22 mouse cellular contexts compared by ENCODE assay signal in the genomic region with DNA sequence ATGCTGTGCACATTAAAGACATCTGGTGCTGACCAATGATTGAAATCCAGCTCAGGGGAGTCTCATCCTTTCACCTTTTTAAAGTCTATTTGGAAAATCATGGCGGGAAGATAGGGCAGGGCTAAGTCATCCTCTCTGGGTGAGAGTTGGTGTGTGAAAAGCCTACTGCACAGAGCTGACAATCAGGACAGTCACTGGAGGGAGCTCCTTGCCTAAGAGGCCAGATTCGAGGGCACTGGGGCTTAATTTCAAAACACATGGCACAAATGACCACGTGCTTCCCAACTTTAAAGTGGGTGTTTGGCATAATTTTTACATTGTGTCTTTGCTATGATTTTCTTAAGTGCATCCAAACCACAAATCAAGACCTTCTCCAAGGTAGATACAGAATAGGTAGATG.
DNase-seq lines count a peak whose midpoint lies in the region; ATAC-seq and TF ChIP-seq lines count a peak whose summit lies in the region.
"Had no signal": no experiment of that assay in that cellular context is flagged by ENCODE, and none has a peak within 500 bp of the region (broad histone marks: within the 10 kb centered on the region; RNA-seq: fewer than 3 reads in every experiment).

No protein-coding gene starts in this region.

- no peak for DNase-seq in forebrain, embryonic 10.5 days (ENCODE audit: extremely low spot score, low spot score)
- no peak for DNase-seq in hindbrain, embryonic 11.5 days (ENCODE audit: low spot score)
- no peak for DNase-seq in lung, adult 2 months
- no peak for DNase-seq in lung, adult 18-20 months
- no peak for DNase-seq in hindbrain, embryonic 14.5 days (ENCODE audit: low spot score)
- DNase-seq in right cerebral cortex, postnatal 4 days: no peak
- DNase-seq: cerebellum, adult 9-11 months; gastrocnemius, postnatal 10 days; kidney, adult 9 months; left cerebral cortex, postnatal 4 days; lung, postnatal 4 days; retina, postnatal 1 day; thymus, postnatal 4 days had no signal

- TF ChIP-seq POLR2A in lung, adult 2 months (IDR thresholded peaks at IDR 0.05; ENCODE audit: borderline replicate concordance, extremely low read depth, low read depth, low read length): no peak

- 0 out of 2 replicates have a peak overlapping the region, but pooled peaks have one; percentile 42 for H3K27ac ChIP-seq in forebrain, embryonic 15.5 days (replicated peaks)
- no peak overlapping the region for H3K27ac ChIP-seq in forebrain, embryonic 10.5 days
- 0 out of 2 replicates have a peak overlapping the region, but pooled peaks have one; percentile 5 for H3K27ac ChIP-seq in hindbrain, embryonic 12.5 days
- H3K27ac ChIP-seq in hindbrain, embryonic 11.5 days (ENCODE audit: low read depth, low read length): no peak overlapping the region; the same call in 1 of the 2 replicates
- H3K27ac ChIP-seq in hindbrain, embryonic 14.5 days: 0 out of 2 replicates have a peak overlapping the region, but pooled peaks have one; percentile 33
- H3K27ac ChIP-seq: liver, embryonic 15.5 days; neural tube, embryonic 15.5 days had no signal

- no peak for ATAC-seq in forebrain, embryonic 15.5 days (replicated peaks)
- ATAC-seq in hindbrain, embryonic 12.5 days (ENCODE audit: low FRiP score): no peak
- ATAC-seq in hindbrain, embryonic 11.5 days (ENCODE audit: low FRiP score): no peak
- ATAC-seq in hindbrain, embryonic 14.5 days (ENCODE audit: low FRiP score): no peak
- ATAC-seq: activated CD4-positive, CD25-positive, alpha-beta regulatory T cell, adult 4 months; Patski had no signal

- no peaks in the 10 kb centered on the region for H3K27me3 ChIP-seq in forebrain, embryonic 15.5 days
- no peaks in the 10 kb centered on the region for H3K27me3 ChIP-seq in forebrain, embryonic 10.5 days (ENCODE audit: poor library complexity, severe bottlenecking)
- H3K27me3 ChIP-seq in hindbrain, embryonic 12.5 days: no peaks in the 10 kb centered on the region
- H3K27me3 ChIP-seq in hindbrain, embryonic 11.5 days (ENCODE audit: control insufficient read depth, insufficient read depth, low read length): no peaks in the 10 kb centered on the region
- H3K27me3 ChIP-seq in hindbrain, embryonic 14.5 days (ENCODE audit: control insufficient read depth, insufficient read depth, low read length): no peaks in the 10 kb centered on the region
- H3K27me3 ChIP-seq: hindbrain, embryonic 15.5 days; liver, embryonic 15.5 days; neural tube, embryonic 15.5 days; Patski had no signal

- H3K9me3 ChIP-seq in forebrain, embryonic 15.5 days: no peaks in the 10 kb centered on the region
- H3K9me3 ChIP-seq in forebrain, embryonic 10.5 days: no peaks in the 10 kb centered on the region
- H3K9me3 ChIP-seq in hindbrain, embryonic 12.5 days (replicated peaks): no peaks in the 10 kb centered on the region
- H3K9me3 ChIP-seq in hindbrain, embryonic 11.5 days (ENCODE audit: control insufficient read depth, low read length): no peaks in the 10 kb centered on the region
- no peaks in the 10 kb centered on the region for H3K9me3 ChIP-seq in hindbrain, embryonic 14.5 days (ENCODE audit: control insufficient read depth, low read length)
- H3K9me3 ChIP-seq: hindbrain, embryonic 15.5 days; liver, embryonic 15.5 days; midbrain, embryonic 10.5 days; neural tube, embryonic 15.5 days had no signal

- peaks cover 48% of the 10 kb centered on the region for H3K4me1 ChIP-seq in forebrain, embryonic 15.5 days
- peaks cover 28% of the 10 kb centered on the region for H3K4me1 ChIP-seq in forebrain, embryonic 10.5 days
- peaks cover 23% of the 10 kb centered on the region for H3K4me1 ChIP-seq in hindbrain, embryonic 12.5 days
- no peaks in the 10 kb centered on the region for H3K4me1 ChIP-seq in hindbrain, embryonic 11.5 days (replicated peaks; ENCODE audit: control insufficient read depth, insufficient read depth, low read length)
- peaks cover 7% of the 10 kb centered on the region for H3K4me1 ChIP-seq in lung, adult 2 months (ENCODE audit: control insufficient read depth, insufficient read depth, low read length)
- H3K4me1 ChIP-seq in hindbrain, embryonic 14.5 days (replicated peaks; ENCODE audit: control insufficient read depth, insufficient read depth, low read length): peaks cover 34% of the 10 kb centered on the region

- no peak overlapping the region for H3K4me2 ChIP-seq in forebrain, embryonic 15.5 days (replicated peaks)
- H3K4me2 ChIP-seq in hindbrain, embryonic 12.5 days (replicated peaks): no peak overlapping the region
- H3K4me2 ChIP-seq in hindbrain, embryonic 11.5 days (replicated peaks; ENCODE audit: low read depth, low read length): no peak overlapping the region
- no peak overlapping the region for H3K4me2 ChIP-seq in hindbrain, embryonic 14.5 days (replicated peaks)
- H3K4me2 ChIP-seq: hindbrain, embryonic 15.5 days; liver, embryonic 15.5 days; neural tube, embryonic 15.5 days had no signal

- no peak overlapping the region for H3K4me3 ChIP-seq in forebrain, embryonic 15.5 days
- H3K4me3 ChIP-seq in forebrain, embryonic 10.5 days: no peak overlapping the region
- H3K4me3 ChIP-seq in hindbrain, embryonic 12.5 days: no peak overlapping the region
- H3K4me3 ChIP-seq in hindbrain, embryonic 11.5 days (ENCODE audit: low read depth, low read length): no peak overlapping the region
- no peak overlapping the region for H3K4me3 ChIP-seq in lung, adult 2 months (replicated peaks; ENCODE audit: extremely low read depth, low read depth, low read length)
- no peak overlapping the region for H3K4me3 ChIP-seq in hindbrain, embryonic 14.5 days (replicated peaks; ENCODE audit: low read length)
- H3K4me3 ChIP-seq: hindbrain, embryonic 15.5 days; liver, embryonic 15.5 days; midbrain, embryonic 10.5 days; myocyte; neural tube, embryonic 15.5 days had no signal

- peak; percentile 25; the same call in 1 of the 2 replicates for TF ChIP-seq CTCF in lung, adult 2 months (IDR thresholded peaks at IDR 0.05; ENCODE audit: insufficient read depth, low read length)

- no peak overlapping the region for H3K9ac ChIP-seq in forebrain, embryonic 15.5 days (replicated peaks)
- H3K9ac ChIP-seq in hindbrain, embryonic 12.5 days: no peak overlapping the region
- H3K9ac ChIP-seq in hindbrain, embryonic 11.5 days (ENCODE audit: low read depth, low read length): no peak overlapping the region
- no peak overlapping the region for H3K9ac ChIP-seq in hindbrain, embryonic 14.5 days
- H3K9ac ChIP-seq: hindbrain, embryonic 15.5 days; liver, embryonic 15.5 days; neural tube, embryonic 15.5 days had no signal

- 66% methylated on average over 3 of the region's 3 CpGs for WGBS in forebrain, embryonic 15.5 days
- 66% methylated on average over 3 of the region's 3 CpGs for WGBS in forebrain, embryonic 10.5 days
- 59% methylated on average over 3 of the region's 3 CpGs for WGBS in hindbrain, embryonic 12.5 days
- 53% methylated on average over 3 of the region's 3 CpGs for WGBS in hindbrain, embryonic 11.5 days
- 44% methylated on average over 3 of the region's 3 CpGs for WGBS in lung, adult 2 months
- 64% methylated on average over 3 of the region's 3 CpGs for WGBS in hindbrain, embryonic 14.5 days

- no peaks in the 10 kb centered on the region for H3K36me3 ChIP-seq in forebrain, embryonic 15.5 days
- H3K36me3 ChIP-seq in forebrain, embryonic 10.5 days (replicated peaks): no peaks in the 10 kb centered on the region
- no peaks in the 10 kb centered on the region for H3K36me3 ChIP-seq in hindbrain, embryonic 12.5 days
- H3K36me3 ChIP-seq in hindbrain, embryonic 11.5 days (ENCODE audit: control insufficient read depth, insufficient read depth, low read length): no peaks in the 10 kb centered on the region
- H3K36me3 ChIP-seq in hindbrain, embryonic 14.5 days (replicated peaks; ENCODE audit: control insufficient read depth, insufficient read depth): no peaks in the 10 kb centered on the region
- H3K36me3 ChIP-seq: hindbrain, embryonic 15.5 days; liver, embryonic 15.5 days; midbrain, embryonic 10.5 days; neural tube, embryonic 15.5 days had no signal

Comparison
In these comparisons a context has a peak if more than half of its experiments do, and no peak if none do; other contexts are left out.
1. H3K27ac ChIP-seq: peak in forebrain, embryonic 15.5 days (single experiment), hindbrain, embryonic 12.5 days (single experiment) and hindbrain, embryonic 14.5 days (single experiment); none in forebrain, embryonic 10.5 days (single experiment) and hindbrain, embryonic 11.5 days (single experiment).